Mouse (Mus musculus): ENCODE data around the gene Hist1h3d.
A peak's percentile ranks its signal among the peaks of the same experiment; 100 is the strongest.
"Not testable (repeated sequence)": the region's sequence is repeated elsewhere in the genome, so short reads cannot be mapped to it uniquely, and the experiment has no call there.

The Hist1h3d gene

DNA sequence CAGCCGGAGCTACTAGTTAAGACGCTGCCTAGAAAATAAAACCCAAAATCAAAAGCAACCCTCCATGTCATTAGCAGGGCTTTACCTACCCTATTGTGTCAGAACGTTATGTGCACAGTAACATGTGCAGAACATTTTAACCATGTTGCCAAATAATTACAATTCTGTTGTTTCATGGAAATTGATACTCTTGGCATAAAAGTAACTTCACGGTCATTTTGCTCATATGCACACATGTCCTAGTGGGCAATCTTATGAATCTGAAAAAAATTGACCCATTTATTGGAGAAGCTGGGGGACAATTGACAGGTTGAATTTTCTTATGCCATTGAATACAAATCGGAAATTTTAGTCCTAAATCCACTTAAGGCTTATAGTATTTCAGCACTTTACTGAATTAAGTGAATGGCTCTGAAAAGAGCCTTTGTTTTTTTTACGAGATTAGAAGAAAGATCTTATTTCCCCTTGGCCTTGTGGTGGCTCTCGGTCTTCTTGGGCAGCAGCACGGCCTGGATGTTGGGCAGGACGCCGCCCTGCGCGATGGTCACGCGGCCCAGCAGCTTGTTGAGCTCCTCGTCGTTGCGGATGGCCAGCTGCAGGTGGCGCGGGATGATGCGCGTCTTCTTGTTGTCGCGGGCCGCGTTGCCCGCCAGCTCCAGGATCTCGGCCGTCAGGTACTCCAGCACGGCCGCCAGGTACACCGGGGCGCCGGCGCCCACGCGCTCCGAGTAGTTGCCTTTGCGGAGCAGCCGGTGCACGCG, 5.1 kb upstream of the Hist1h3d start:
- not testable (repeated sequence) for DNase-seq

DNA sequence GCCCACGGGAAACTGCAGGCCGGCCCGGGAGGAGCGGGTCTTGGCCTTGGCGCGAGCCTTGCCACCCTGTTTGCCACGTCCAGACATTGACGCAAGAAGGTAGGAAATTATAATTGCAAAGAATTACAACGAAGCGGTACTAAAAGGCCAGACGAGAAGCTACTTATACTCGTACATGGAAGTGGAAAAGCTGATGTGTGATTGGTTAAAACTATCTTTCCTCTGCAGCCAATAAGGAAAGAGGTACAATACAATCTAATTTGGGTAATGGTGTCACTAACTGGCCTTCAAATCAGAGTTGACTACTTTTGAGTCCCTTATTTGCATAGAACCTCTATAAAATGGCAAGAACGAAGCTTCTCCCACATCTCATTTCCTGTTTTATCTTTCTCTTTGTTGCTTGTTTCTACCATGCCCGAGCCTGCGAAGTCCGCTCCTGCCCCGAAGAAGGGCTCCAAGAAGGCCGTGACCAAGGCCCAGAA, 4.5 kb upstream of the Hist1h3d start, which contains the start of the genes Hist1h2ae and Hist1h2bg:
TSS of gene Hist1h2ae (minus strand) at position 199 of the 482 bp plus-strand sequence.
TSS of gene Hist1h2bg (plus strand) at position 375 of the 482 bp plus-strand sequence.
- DNase-seq, result peak; percentile 43

DNA sequence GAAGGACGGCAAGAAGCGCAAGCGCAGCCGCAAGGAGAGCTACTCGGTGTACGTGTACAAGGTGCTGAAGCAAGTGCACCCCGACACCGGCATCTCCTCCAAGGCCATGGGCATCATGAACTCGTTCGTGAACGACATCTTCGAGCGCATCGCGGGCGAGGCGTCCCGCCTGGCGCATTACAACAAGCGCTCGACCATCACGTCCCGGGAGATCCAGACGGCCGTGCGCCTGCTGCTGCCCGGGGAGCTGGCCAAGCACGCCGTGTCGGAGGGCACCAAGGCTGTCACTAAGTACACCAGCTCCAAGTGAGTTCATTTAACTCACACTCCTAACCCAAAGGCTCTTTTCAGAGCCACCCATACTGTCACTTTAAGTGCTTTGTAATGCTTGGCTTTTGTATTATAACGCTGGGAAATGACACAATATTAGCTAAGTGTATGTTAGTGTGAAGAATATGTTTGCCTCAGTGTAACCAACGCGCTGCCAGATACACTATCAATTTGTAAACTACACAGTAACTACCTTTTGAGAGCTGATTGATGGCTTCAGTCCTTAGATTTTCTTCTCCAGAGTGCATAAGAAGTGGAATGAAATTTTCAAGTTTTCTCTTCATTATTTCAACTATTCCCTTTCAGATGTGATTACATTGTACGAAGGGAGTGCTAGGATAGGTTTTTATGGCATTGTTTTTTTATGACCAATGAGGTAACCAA, 3.9 kb upstream of the Hist1h3d start:
- DNase-seq, result not testable (repeated sequence)

DNA sequence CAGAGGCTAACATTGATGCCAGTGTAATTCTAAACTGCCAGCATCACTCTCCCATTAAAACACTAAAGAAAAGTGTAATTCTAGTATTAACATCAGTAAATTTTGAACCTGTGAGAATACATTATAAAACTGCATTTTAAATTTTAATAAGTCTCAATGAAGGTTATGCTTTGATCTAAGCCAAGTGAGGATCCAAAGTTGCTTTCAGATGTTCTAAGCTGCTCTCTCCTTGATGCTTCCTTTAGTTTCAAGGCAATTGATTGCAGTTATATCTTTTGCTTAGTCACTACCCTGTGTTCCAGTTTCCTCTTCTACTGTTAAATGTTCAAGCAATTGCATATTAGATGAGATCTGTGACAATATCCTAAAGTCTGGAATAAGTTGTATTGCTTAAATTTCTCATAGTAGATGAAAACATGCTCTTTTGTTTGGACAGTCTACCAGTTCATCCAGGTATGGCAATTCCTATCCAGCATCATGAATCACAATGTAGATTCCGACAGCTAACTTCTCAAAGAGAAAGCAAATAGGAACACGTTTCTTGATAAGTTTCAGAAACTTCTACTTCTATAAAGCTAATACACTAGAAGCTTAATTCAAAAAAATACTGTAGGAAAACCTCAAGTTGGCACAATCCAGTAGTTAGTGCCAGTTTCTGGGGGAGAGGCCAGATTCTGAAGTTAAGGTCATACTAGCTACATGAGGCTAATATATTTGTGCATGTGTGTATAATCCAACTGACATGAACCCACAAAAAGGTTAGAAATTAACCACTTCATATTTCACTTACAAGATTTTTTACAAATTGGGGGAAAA, 3.1 kb upstream of the Hist1h3d start:
- no peak for DNase-seq

DNA sequence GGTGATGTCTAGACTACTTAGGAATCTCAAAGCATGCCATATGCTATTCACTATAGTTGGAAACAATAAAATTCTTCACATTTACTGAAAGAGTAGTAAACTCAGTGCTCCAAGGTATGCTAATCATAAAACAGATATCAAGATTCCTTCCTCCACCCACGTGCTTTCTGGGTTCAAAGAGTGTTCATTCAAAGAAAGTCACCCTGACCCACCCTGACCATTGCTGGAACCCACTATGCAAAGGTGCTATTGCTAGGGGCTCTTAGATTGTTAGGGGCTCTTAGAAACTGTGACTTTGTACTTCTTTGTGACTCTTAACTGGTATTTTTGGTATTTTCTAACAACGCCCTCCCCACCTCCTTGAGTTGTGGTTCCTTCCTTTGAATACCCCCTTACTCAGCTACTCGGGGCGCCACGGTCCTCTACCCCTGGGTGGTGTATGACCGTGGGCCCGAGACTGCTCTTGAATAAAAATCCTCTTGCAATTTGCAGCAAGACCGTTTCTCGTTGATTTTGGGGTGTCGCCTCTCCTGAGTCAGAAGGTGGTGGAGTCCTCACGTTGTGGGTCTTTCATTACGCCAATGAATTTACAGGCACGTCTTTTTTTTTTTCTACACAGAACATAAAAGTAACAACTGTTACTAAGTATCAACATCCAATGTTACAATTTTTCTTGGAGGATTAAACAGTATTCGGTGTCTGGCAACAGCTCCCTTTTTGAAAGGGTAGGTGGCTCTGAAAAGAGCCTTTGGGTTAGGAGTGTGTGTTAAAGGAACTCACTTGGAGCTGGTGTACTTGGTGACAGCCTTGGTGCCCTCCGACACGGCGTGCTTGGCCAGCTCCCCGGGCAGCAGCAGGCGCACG, 2.3 kb upstream of the Hist1h3d start:
- not testable (repeated sequence) for DNase-seq

DNA sequence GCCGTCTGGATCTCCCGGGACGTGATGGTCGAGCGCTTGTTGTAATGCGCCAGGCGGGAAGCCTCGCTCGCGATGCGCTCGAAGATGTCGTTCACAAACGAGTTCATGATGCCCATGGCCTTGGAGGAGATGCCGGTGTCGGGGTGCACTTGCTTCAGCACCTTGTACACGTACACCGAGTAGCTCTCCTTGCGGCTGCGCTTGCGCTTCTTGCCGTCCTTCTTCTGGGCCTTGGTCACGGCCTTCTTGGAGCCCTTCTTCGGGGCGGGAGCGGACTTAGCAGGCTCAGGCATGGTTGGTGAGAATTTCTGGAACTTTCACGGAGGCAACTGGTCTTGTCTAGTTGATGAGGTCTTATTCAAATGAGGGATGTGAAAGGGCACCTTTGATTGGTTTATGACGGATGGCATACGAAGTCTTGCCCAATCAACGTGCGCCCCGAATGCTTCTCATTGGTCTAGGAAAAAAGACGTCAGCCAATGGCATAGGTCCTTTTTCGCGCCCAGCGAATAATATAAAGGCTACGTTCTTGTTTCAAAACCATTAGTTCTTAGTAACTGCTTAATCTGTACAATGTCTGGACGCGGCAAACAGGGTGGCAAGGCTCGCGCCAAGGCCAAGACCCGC, 1.6 kb upstream of the Hist1h3d start, which contains the start of the genes Hist1h2bf and Hist1h2ad:
TSS of gene Hist1h2bf (minus strand) at position 299 of the 627 bp plus-strand sequence.
TSS of gene Hist1h2ad (plus strand) at position 484 of the 627 bp plus-strand sequence.
- peak; percentile 63 for DNase-seq

DNA sequence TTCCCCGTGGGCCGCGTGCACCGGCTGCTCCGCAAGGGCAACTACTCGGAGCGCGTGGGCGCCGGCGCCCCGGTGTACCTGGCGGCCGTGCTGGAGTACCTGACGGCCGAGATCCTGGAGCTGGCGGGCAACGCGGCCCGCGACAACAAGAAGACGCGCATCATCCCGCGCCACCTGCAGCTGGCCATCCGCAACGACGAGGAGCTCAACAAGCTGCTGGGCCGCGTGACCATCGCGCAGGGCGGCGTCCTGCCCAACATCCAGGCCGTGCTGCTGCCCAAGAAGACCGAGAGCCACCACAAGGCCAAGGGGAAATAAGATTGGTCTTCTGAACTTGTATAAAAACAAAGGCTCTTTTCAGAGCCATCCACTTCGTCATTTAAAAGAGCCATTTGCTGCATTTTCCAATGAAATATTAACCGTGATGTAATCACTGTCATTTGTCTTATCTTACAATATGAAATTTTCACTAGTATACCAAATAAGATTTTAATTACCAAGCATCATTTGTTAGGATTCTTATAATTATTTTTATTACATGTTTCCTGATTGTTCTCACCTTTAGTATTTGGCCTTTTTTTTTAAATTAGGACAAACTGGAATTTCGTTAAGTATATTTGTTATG, 905 bp upstream of the Hist1h3d start:
- not testable (repeated sequence) for DNase-seq

DNA sequence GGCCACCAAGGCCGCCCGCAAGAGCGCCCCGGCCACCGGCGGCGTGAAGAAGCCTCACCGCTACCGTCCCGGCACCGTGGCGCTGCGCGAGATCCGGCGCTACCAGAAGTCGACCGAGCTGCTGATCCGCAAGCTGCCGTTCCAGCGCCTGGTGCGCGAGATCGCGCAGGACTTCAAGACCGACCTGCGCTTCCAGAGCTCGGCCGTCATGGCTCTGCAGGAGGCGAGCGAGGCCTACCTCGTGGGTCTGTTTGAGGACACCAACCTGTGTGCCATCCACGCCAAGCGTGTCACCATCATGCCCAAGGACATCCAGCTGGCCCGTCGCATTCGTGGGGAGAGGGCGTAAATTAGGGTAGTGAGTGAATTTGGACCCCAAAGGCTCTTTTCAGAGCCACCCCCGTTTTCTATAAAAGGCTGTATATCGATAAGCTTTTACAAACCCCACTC, 326 bp downstream of the Hist1h3d start:
- not testable (repeated sequence) for DNase-seq

DNA sequence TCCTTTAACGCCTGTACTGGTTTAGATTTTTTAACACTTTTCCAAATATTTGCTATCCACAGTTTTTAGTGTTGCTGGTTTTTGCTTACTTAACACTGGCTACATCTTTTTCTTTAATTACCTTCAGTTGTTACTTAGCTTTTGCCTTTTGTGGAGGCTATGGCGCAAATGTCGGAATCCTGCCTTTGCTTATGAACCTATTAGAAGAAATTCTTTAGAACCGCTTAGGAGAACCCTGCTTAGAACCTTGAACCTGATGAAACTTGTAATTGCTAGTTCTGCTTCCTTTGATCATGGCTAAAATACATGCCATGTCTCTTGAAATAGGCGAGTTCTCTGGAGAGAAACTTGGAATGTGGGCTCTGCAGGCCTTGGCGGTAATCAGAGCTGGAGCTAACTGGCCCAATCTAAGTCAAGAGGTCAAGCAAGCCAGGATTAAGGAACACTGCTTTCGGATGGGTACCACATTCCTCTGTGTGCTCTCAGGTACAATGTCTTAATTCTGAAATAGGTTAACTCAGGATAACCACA, 853 bp downstream of the Hist1h3d start:
- no peak for DNase-seq

DNA sequence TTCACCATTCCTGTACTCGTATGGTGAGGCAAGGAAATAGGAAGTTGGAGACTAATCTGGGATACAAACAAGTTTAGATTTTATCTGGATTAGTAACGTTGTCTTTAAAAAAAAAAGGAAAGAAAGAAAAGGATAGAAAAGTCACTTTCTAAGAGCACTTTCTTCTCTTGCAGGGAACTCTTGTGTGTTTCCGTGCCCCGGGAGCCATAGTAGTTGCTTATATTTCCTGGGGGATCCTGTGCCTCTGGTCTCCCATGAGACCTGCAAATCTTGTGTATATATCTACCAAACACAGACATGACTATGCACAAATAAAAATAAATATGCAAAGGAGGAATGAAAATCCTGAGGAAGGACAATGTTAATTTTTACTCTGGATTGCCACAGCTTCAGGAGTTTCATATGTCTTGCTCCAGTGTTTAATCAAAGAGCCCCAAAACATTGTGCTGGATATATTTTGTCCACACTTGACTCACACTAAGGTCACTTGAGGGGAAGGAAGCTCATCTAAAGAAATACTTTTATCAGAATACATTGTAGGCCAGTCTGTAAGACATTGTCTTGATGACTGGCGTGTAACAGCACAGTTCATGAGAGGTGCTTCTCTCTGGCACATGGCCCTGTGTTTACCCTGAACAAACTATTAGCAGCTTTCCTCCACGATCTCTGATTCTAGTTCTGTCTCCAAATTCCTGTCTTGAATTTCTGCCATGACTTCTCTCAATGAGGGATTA, 1.5 kb downstream of the Hist1h3d start:
- no peak for DNase-seq

DNA sequence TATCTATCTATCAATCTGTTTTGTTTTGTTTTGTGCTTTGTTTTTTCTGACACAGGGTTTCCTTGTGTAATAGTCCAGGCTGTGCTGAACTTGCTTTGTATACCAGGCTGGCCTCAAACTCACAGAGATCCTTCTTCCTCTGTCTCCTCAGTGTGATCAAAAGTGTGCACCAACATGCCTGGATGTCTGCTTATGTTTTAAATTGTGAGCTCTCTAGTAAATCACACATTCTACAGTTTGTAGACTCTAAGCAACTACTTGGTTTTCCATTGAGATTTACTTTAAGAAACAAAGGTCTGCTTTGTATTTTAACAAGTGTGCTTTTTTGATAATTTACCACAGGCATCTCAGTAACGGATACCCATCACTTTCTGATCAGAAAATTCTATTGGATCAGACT, 2.3 kb downstream of the Hist1h3d start:
- DNase-seq, result no peak

DNA sequence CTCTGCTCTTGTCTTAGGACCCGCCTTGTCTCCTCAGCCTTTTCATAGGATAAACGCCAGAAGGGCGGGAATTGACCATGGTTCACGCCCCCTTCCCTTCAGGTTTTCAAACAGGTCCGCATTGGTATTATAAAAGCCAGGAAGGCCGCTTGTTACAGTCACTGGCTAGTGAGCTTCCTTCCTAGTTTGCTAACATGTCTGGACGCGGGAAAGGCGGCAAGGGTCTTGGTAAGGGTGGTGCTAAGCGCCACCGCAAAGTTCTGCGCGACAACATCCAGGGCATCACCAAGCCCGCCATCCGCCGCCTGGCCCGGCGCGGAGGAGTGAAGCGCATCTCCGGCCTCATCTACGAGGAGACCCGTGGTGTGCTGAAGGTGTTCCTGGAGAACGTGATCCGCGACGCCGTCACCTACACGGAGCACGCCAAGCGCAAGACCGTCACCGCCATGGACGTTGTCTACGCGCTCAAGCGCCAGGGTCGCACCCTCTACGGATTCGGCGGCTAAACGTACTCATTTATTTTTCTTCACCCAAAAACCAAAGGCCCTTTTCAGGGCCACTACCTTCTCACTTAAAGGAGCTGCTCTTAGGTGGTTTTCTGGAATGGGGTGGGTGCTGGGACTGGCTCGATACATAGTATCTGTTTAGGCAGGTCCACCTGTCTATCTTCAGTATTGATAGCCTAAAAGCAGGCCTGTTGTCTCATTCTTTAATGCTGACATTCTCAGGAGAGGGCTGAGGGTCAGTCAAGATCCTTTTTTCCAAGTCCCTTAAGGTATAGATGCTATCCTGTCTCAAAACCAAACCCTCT, 6.0 kb downstream of the Hist1h3d start, which contains the start of gene Hist1h4d:
TSS of gene Hist1h4d (plus strand) at position 191 of the 811 bp plus-strand sequence.
- DNase-seq, result peak; percentile 94

DNA sequence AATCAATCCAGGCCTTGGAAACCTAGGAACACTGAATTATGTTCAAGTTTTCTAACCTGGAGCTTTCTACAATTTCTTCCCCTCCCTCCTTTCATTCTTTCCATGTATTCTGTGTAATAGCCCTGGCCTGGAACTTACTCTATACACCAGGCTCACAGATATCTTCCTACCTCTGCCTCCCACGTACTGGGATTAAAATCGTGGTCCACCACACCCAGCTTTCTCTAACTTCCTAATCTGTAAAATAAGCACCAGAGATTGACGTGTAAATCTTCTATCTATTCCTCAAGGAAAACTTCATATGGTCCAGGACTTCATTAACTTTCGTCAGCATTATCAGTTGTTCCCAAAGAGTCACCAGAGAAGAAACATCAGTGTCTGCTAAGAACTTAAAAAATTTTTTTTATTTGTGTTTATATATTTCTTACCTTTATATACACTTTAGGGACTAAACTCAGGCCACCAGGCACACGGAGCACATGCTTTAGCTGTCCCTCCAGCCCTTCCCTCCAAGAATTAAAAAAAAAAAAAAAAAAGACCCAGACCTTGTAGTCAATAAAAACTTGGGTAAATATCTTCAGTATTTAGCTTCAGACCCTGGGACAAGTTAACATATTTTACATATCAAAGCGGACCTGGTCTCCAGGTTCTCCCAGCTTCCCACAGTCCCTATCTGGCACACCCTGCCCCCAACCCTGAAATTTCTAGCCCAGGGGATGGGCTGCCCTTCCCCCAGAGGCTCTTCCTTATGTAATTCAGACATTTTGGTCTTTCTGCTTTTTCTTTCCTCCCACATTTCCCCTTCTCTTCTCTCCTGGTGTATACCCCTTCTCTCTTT, 6.9 kb downstream of the Hist1h3d start:
- DNase-seq, result no peak

DNA sequence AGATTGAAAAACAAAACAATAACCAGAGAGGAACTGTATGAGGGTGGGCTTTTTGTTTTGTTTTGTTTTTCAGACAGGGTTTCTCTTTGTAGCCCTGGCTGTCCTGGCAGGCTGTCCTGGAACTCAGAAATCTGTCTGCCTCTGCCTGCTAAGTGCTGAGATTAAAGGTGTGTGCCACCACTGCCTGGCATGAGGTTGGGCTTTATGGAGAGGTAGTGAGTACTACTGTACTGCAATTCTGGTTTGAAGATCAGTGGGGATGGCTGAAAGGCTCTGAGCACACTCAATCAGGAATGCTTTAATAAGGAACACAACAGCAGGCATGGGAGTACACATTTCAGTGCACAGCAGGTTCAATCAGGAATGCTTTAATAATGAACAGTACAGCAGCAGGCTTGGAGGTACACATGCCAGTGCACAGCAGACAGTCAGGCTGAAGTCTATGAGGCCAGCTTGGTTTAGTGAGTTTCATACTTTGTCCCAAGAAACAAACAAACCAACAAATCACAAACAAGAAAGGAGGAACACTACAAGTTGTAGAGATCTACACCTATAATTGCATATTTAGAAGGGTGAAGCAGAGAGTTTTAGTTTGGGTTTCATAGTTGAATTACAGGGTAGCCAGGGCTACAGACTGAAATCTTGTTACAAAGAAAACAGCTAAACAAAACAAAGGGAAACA, 8.0 kb downstream of the Hist1h3d start:
- DNase-seq, result no peak

DNA sequence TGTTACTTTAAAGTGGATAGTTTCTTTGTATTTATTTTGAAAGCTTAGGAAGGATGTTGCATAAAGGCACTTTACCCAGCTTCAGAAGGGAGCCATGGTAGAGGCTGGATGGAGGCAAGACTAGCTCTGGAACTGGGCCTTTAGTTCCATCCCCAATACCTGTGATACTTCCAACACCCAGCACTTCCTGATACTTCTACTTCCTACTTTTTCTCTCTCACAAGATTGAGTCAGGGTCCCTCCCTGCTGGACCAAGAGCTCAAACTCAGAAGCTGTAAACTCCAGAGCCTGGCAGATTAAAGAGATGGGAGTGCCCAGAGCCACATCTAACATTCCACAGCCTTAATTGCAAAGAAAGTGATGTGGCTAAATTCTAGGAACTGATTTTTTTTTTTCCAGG, 8.8 kb downstream of the Hist1h3d start:
- DNase-seq, result no peak

DNA sequence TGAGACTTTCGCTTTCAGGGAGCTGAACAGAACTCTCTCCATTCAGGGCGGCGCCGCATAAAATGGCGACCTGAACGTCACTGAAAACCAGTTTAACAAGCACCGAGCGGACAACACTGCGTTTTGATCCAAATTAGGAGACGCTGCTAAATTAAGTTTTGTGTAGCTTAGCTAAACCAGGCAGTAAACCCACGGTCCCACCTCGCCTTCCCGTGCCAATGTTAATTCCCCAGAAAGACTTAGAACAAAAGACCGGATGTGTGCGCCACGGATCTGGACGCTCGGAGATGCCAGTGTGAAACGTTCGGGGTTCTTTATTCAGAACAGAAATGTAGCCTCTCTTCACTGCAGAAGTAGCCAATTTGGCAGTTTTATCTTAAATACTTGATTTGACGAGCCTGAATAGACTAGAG, 9.5 kb downstream of the Hist1h3d start:
- DNase-seq, result no peak

DNA sequence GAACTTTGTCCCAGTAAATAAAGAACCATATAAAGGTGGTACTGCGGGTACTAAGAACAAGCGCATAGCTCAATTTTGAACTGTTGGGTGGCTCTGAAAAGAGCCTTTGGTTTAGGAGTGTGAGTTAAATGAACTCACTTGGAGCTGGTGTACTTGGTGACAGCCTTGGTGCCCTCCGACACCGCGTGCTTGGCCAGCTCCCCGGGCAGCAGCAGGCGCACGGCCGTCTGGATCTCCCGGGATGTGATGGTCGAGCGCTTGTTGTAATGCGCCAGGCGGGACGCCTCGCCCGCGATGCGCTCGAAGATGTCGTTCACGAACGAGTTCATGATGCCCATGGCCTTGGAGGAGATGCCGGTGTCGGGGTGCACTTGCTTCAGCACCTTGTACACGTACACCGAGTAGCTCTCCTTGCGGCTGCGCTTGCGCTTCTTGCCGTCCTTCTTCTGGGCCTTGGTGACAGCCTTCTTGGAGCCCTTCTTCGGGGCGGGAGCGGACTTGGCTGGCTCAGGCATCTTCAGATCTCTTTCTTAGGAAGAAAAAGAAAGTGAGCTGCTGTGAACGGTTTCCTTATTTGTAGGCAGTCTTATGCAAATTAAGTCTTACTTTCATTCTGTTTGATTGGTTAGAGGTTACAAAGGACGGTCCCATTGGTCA, 10.0 kb downstream of the Hist1h3d start:
- peak; percentile 46 for DNase-seq

Data from cerebellum, adult 11 months (tissue).